Mouse (Mus musculus): ENCODE measurements around the gene Ugt1a9. TPM values are rescaled to one million over a fixed set of nuclear protein-coding genes. Genes with fewer than 3 reads are reported as not detected.

Ugt1a9 gene
- total and polyA plus RNA-seq, 3 experiments = 0.27 TPM; not detected in 2

DNA sequence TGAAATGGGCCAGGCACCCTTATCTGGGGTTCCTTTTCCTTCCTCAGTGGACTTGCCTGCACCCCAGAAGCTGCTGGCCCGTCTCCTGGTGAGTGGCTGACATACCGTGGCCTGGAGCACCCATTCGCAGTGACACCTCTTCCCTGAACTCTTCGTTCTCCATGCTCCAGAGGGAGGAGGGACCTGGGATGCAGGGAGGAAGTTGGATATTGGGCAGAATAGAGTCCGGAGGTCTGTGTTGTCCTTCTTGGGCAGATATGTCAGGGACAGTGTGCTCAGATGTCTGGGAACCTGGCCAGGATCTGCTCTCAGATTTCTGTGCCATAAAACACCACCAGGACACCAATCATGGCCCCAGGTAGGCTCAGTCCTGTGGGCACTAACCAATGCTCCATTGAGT lies 169.5 kb downstream of the Ugt1a9 start:
- Histone ChIP-seq H3K4me3 (ENCODE audit: low read depth, low read length) (no peak overlapping the region), H3K36me3 (replicated peaks) (no peaks in the 10 kb centered on the region), H3K27me3 (ENCODE audit: insufficient read depth, low read length) (peaks cover 8% of the 10 kb centered on the region; the same call in 1 of the 2 replicates), H3K9me3 (replicated peaks) (peaks cover 5% of the 10 kb centered on the region; the same call in 1 of the 2 replicates), H3K4me1 (ENCODE audit: insufficient read depth, low read depth, low read length) (no peaks in the 10 kb centered on the region)
- TF ChIP-seq GATA2 (IDR thresholded peaks at IDR 0.05; ENCODE audit: borderline replicate concordance, low read depth, low read length) = no peak
- TF ChIP-seq TAL1 (conservative IDR thresholded peaks at IDR 0.05; ENCODE audit: low read depth, low read length) = no peak
- no peak for TF ChIP-seq CTCF (IDR thresholded peaks at IDR 0.05; ENCODE audit: low read depth, low read length)
- TF ChIP-seq GATA1 (IDR thresholded peaks at IDR 0.05; ENCODE audit: borderline replicate concordance, low read length) = no peak
- no peak for TF ChIP-seq POLR2AphosphoS5 (IDR thresholded peaks at IDR 0.05; ENCODE audit: insufficient replicate concordance, low read depth, low read length)
- DNase-seq (ENCODE audit: low spot score) (no peak), ATAC-seq (ENCODE audit: extremely low read depth, insufficient number of reproducible peaks, low FRiP score, poor library complexity, severe bottlenecking) (no peak)

DNA sequence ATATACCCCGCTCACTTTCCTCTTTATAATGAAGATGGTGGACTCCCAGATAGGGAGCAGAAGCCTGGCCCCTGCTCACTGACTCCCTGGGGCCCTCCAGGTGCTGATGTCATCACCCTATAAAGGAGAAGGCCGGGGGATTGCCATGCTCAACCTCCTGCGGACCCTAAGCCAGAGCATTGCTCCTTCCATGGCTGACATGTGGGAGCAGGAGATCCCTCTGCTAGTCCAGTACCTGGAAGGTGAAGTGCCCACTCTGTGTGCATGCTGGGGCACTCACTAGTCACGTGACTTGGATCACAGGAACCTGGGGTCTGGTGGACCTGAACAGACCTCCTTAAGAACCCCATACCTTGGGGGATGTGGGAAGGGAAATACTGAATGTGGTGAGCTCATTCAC lies 170.0 kb downstream of the Ugt1a9 start:
- H3K9me3 ChIP-seq (replicated peaks) = peaks cover 5% of the 10 kb centered on the region; the same call in 1 of the 2 replicates
- DNase-seq (ENCODE audit: low spot score) (no peak), ATAC-seq (ENCODE audit: extremely low read depth, insufficient number of reproducible peaks, low FRiP score, poor library complexity, severe bottlenecking) (no peak)
- H3K4me3 ChIP-seq (ENCODE audit: low read depth, low read length) = no peak overlapping the region
- TF ChIP-seq TAL1 (conservative IDR thresholded peaks at IDR 0.05; ENCODE audit: low read depth, low read length) (no peak), GATA2 (IDR thresholded peaks at IDR 0.05; ENCODE audit: borderline replicate concordance, low read depth, low read length) (no peak), POLR2AphosphoS5 (IDR thresholded peaks at IDR 0.05; ENCODE audit: insufficient replicate concordance, low read depth, low read length) (no peak), GATA1 (IDR thresholded peaks at IDR 0.05; ENCODE audit: borderline replicate concordance, low read length) (no peak), CTCF (IDR thresholded peaks at IDR 0.05; ENCODE audit: low read depth, low read length) (no peak)
- H3K4me1 ChIP-seq (ENCODE audit: insufficient read depth, low read depth, low read length) = no peaks in the 10 kb centered on the region
- H3K36me3 ChIP-seq (replicated peaks) = no peaks in the 10 kb centered on the region
- peaks cover 6% of the 10 kb centered on the region for H3K27me3 ChIP-seq (ENCODE audit: insufficient read depth, low read length)

DNA sequence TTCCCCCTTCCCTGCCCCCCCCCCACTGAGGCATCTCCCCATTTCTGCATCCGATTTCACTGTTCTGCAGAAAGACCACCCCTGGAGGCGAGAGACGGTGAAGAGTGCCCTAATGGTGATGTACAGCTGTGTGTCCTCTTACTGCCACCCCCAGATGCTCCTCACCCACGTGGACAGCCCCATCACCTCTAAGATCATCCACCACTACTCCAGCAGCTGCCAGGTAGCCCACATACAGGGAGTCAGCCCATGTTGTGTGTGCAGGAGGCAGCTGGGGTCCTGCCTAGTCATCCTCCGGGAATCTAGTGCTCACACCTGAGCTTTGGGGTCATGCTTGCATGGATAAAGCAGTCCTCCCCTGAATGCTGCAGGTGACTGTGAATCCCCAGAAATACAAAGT lies 173.3 kb downstream of the Ugt1a9 start:
- H3K4me3 ChIP-seq (ENCODE audit: low read depth, low read length) = no peak overlapping the region
- TF ChIP-seq TAL1 (conservative IDR thresholded peaks at IDR 0.05; ENCODE audit: low read depth, low read length) (no peak), CTCF (IDR thresholded peaks at IDR 0.05; ENCODE audit: low read depth, low read length) (no peak), GATA2 (IDR thresholded peaks at IDR 0.05; ENCODE audit: borderline replicate concordance, low read depth, low read length) (no peak), POLR2AphosphoS5 (IDR thresholded peaks at IDR 0.05; ENCODE audit: insufficient replicate concordance, low read depth, low read length) (no peak), GATA1 (IDR thresholded peaks at IDR 0.05; ENCODE audit: borderline replicate concordance, low read length) (no peak)
- H3K4me1 ChIP-seq (ENCODE audit: insufficient read depth, low read depth, low read length) = no peaks in the 10 kb centered on the region
- H3K9me3 ChIP-seq (replicated peaks) = peaks cover 2% of the 10 kb centered on the region; the same call in 1 of the 2 replicates
- peaks cover 9% of the 10 kb centered on the region for H3K27me3 ChIP-seq (ENCODE audit: insufficient read depth, low read length)
- DNase-seq (ENCODE audit: low spot score) (no peak), ATAC-seq (ENCODE audit: extremely low read depth, insufficient number of reproducible peaks, low FRiP score, poor library complexity, severe bottlenecking) (no peak)
- H3K36me3 ChIP-seq (replicated peaks) = no peaks in the 10 kb centered on the region

DNA sequence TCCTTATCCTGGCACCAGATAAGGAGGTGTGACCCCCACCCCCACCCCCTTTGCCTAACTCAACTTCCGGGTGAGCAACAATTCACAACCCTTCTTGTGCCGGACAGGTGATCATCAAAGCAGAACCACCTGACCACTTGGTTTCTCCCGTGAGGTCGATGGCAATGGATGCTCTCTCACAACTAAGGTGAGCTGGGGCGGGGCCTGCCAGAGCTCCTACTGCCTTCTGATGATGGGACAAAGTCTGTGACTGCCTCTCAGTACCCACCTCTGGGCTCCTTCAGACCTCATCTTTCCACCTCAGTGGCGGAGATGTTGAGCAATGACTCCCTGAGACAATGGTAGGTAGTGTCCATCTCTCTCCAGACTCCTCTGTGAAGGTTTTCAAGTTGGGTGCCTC lies 175.3 kb downstream of the Ugt1a9 start:
- DNase-seq (ENCODE audit: low spot score) (no peak), ATAC-seq (ENCODE audit: extremely low read depth, insufficient number of reproducible peaks, low FRiP score, poor library complexity, severe bottlenecking) (no peak)
- Histone ChIP-seq H3K4me1 (ENCODE audit: insufficient read depth, low read depth, low read length) (no peaks in the 10 kb centered on the region), H3K9me3 (replicated peaks) (peaks cover 2% of the 10 kb centered on the region; the same call in 1 of the 2 replicates), H3K4me3 (ENCODE audit: low read depth, low read length) (no peak overlapping the region), H3K27me3 (ENCODE audit: insufficient read depth, low read length) (peaks cover 17% of the 10 kb centered on the region), H3K36me3 (replicated peaks) (no peaks in the 10 kb centered on the region)
- no peak for TF ChIP-seq POLR2AphosphoS5 (IDR thresholded peaks at IDR 0.05; ENCODE audit: insufficient replicate concordance, low read depth, low read length)
- TF ChIP-seq CTCF (IDR thresholded peaks at IDR 0.05; ENCODE audit: low read depth, low read length) = no peak
- no peak for TF ChIP-seq GATA2 (IDR thresholded peaks at IDR 0.05; ENCODE audit: borderline replicate concordance, low read depth, low read length)
- TF ChIP-seq TAL1 (conservative IDR thresholded peaks at IDR 0.05; ENCODE audit: low read depth, low read length) = no peak
- no peak for TF ChIP-seq GATA1 (IDR thresholded peaks at IDR 0.05; ENCODE audit: borderline replicate concordance, low read length)

DNA sequence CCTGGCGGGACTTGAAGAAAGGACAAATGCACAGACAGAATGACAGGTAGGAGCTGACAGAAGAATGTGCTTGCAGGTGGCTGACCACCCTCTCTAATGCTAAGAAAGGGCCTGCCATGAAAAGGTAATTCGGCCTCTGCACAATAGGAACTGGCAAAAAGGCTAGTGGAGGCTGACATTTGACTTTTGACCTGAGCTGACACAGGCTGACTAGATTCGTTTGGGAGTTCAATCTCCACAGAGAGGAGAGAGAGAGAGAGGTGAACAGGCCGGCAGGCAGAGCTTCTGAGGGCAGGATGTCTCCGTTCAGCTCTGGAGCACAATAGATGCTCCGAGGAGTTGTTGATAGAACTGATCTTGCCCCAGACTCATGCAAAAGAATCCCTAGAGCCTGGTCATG lies 175.8 kb downstream of the Ugt1a9 start:
- Histone ChIP-seq H3K27me3 (ENCODE audit: insufficient read depth, low read length) (peaks cover 22% of the 10 kb centered on the region), H3K9me3 (replicated peaks) (peaks cover 2% of the 10 kb centered on the region; the same call in 1 of the 2 replicates), H3K4me3 (ENCODE audit: low read depth, low read length) (no peak overlapping the region), H3K36me3 (replicated peaks) (no peaks in the 10 kb centered on the region), H3K4me1 (ENCODE audit: insufficient read depth, low read depth, low read length) (no peaks in the 10 kb centered on the region)
- no peak for TF ChIP-seq TAL1 (conservative IDR thresholded peaks at IDR 0.05; ENCODE audit: low read depth, low read length)
- TF ChIP-seq CTCF (IDR thresholded peaks at IDR 0.05; ENCODE audit: low read depth, low read length) = no peak
- no peak for TF ChIP-seq GATA1 (IDR thresholded peaks at IDR 0.05; ENCODE audit: borderline replicate concordance, low read length)
- DNase-seq (ENCODE audit: low spot score) = no peak
- ATAC-seq (ENCODE audit: extremely low read depth, insufficient number of reproducible peaks, low FRiP score, poor library complexity, severe bottlenecking) = no peak

DNA sequence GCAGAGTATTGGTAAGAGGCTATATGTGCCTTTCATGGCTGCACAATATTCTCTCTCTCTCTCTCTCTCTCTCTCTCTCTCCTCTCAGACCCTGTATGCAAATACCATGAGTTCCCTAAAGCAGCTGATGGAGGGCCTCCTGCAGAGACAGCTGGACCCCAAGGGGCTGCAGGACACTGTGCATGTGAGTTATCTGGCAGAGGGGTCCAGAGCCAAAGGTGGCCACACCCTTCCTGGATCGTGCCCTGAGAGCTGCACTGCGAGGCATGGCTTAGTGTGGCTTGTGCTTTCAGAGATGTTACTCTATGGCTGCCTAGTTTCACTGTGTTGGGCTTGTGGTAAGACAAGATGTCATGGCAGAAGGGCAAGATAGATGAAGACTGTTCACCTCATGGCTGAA lies 177.1 kb downstream of the Ugt1a9 start:
- Histone ChIP-seq H3K4me3 (ENCODE audit: low read depth, low read length) (no peak overlapping the region), H3K4me1 (ENCODE audit: insufficient read depth, low read depth, low read length) (no peaks in the 10 kb centered on the region), H3K36me3 (replicated peaks) (no peaks in the 10 kb centered on the region), H3K27me3 (ENCODE audit: insufficient read depth, low read length) (peaks cover 28% of the 10 kb centered on the region), H3K9me3 (replicated peaks) (peaks cover 2% of the 10 kb centered on the region; the same call in 1 of the 2 replicates)
- TF ChIP-seq TAL1 (conservative IDR thresholded peaks at IDR 0.05; ENCODE audit: low read depth, low read length) (no peak), CTCF (IDR thresholded peaks at IDR 0.05; ENCODE audit: low read depth, low read length) (no peak), GATA1 (IDR thresholded peaks at IDR 0.05; ENCODE audit: borderline replicate concordance, low read length) (no peak), POLR2AphosphoS5 (IDR thresholded peaks at IDR 0.05; ENCODE audit: insufficient replicate concordance, low read depth, low read length) (no peak)
- DNase-seq (ENCODE audit: low spot score) (no peak), ATAC-seq (ENCODE audit: extremely low read depth, insufficient number of reproducible peaks, low FRiP score, poor library complexity, severe bottlenecking) (no peak)
